Mouse (Mus musculus): ENCODE measurements at regions not wholly inside any gene's neighbourhood (a gene's known extent, or its start where the extent isn't known, plus 50 kb on each side); places are given as distances from the start of the nearest gene placed in this dataset.

DNA sequence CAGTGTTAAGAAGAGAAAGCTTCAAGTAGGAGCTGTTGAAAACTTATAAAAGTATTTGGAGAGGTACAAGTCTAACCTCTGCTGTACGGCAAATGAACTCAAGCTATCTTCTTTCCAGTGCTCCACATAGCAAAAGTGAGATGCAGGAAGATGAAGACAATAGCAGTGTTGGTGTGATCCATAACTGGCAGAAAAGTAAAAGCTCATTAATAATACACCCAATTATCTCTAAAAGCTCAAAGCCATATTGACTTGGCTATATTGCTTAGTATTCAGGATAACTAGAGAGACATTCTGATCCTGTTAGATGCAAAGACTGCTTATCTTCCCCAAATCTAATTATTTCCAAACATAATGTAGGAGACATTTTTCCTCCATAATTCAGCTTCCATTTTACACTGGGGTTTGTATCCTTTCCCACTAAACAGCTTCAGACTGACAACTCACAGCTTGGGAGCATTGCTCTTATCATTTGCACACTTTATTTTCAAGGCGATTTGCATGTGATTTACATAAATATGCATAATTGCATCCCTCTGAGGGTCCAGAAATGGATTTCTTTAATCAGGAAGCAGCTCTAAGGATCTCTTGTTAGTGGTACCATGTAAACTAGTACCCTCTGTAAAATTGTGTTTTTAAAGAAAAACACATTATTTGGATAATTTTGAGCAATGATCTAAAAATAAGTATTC, 248.5 kb upstream of the Pom121l12 start:
- DNase-seq (ENCODE audit: low read depth, low spot score) = peak; percentile 3

DNA sequence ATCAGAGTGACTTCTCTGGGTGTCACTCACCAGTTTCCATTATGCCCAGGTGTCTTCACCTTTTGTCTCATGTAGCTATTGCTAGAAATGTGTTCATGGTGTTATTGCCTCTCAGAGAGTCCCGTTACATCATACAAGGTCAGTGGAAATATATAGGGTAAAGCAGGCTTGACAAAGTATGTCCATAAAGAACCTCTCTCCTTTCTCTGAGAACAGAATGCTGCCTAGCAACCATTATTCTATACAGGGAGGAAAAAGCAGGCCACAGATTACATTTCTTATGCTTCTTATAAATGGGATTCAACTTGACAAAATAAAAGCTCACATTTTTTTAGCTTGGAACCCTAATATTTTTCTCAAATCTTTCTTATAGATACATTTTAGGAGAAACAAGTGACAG, 220.6 kb upstream of the Pom121l12 start:
- DNase-seq (ENCODE audit: low read depth, low spot score) = peak; percentile 4

DNA sequence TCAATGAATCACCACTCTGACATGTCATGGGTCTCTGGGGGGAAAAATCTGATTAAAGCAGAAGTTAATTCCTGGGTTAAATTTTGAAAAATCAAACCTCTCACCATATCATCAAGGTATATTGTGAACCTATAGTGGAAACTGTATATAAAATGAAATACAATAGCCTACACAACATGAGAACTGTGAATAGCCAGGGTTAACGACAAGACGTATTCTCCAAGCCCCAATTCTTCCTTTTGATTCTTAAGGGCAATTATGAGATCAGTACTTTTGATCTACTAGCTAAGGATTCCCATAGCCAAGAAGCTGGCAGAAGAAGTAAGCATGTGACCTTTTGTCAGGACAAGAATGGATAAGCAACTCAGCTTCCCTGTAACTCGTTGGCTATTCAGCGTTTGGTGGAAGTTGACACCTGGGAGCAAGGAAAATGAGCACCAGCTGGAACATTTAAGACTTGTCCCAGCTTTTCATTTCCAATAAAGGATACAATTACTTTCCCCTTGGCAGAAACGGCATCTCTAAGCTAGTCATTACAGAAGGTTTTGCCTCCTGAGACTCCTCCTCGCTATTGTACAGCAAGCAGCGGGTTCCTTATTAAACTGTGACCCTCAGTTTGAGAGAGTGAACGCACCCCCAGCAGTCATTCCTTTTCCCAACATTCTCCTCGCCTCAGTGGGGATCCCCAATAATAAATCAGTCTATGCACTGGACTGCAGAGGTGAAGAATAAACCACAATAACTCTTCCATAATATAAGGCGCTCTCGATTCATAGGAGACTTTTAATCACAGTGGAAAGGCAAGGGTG, 219.1 kb upstream of the Pom121l12 start:
- DNase-seq (ENCODE audit: low read depth, low spot score) = peak; percentile 19

DNA sequence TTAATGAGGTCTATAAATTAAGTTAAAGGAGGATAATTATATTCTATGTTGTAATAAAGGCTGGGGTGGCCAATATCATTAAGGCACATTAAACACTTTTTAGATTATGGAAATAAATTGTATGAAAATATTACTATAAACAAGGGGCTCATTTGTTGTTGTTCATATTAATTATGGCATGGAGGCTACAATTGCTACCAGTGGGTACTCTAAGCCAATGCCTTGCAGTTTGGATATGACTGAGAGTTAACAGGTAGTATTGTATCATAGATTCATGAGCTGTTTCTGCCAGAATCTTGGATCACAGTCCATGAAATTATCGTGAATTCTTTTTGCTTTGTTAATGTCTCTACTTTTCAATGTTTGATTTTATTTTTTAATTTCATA, 218.5 kb upstream of the Pom121l12 start:
- DNase-seq (ENCODE audit: low read depth, low spot score) = no peak

DNA sequence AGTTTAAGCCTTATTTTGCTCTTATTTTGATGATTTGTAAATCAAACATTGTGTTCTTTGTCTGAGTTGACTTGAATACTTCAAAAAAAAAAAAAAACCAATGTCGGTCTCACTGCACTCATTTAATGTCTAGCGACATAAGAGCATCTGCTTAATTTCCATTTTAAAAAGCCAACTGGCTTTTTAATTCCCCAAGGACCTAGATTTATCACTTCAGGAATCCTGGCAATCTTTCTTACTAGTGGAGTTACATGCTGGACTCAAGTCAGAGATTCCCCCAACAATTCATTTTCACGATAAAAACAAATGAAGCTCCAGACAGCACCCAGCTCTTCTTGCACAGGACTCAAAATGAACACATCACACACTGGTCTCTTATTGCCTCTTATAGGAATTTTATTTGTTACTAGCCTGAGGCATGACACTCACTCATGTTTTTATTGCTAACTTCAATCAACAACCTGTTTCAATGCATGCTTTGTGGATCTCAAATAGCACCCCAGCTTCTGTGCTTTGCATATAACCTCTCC, 212.0 kb upstream of the Pom121l12 start:
- DNase-seq (ENCODE audit: low read depth, low spot score) = peak; percentile 3

DNA sequence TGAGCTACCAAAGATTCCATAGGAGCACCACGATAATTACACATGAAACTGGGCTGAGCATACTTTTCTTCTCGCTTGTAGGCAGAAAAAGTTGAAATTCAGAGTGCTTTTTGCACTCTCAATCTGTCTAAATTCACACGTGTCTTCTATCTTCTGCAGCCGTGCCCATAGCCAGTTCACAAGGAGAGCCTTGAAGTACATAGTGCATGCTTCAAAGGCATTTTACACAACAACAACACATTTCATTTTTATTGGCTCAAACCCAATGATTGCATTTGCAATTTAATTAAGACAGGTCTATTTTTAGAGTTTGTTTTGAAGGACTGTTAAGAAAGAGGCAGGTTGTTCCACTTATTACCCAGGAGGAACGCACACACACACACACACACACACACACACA, 211.4 kb upstream of the Pom121l12 start:
- DNase-seq (ENCODE audit: low read depth, low spot score) = peak; percentile 4

All from brain, adult 2 months (tissue).